Mouse (Mus musculus): Measurements from ENCODE around the gene Bivm. TPM values are rescaled to one million over a fixed set of nuclear protein-coding genes. Genes with fewer than 3 reads are reported as not detected.

Bivm gene
- total RNA-seq, 1 experiment from 2014 or later: 1.6 TPM

DNA sequence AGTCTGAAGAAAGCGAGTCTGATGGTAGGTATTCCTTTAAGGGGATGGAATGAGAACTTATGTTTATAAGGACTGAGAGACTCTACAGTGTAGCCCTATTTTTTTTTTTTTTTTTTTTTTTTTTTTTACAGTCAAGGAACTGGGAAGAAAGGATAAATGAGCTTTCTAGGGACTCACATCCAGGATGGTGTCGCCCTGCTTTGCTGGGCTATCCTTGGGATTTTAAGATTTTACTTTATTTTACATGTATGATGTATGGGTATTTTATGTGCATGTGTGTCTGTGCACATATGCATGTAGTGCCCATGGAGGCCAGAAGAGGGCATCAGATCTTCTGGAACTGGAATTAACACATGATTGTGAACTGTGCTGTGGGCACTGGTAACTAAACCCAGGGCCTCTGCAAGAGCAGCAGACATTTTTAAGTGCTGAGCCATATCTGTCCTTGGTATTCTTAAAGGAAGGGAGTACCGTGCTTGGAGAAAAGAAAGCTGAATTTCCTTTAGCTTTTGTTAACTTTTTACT is 49.2 kb downstream of the Bivm start:
- ATAC-seq (ENCODE audit: extremely low read depth, insufficient number of reproducible peaks, low FRiP score, poor library complexity, severe bottlenecking): no peak

DNA sequence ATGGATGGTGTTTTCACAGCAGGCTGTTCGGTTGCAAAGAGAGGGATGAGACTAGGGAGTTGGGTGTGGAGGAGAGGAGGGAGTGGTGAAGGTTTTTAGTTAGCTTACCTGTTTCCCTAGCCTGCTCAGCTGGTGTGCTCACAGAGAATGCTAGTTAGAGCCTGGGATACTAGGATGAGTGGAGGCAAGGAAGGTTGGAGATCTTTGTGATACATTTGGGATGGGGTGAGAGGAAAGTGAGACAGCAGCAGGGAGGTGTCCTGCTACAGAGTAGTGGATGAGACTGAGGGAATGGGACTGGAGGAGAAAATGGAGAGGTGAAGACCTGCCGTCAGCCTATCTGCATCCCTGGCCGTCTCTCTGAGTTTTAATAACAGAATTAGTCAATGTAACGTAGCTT is 53.9 kb downstream of the Bivm start:
- ATAC-seq (ENCODE audit: extremely low read depth, insufficient number of reproducible peaks, low FRiP score, poor library complexity, severe bottlenecking): no peak

DNA sequence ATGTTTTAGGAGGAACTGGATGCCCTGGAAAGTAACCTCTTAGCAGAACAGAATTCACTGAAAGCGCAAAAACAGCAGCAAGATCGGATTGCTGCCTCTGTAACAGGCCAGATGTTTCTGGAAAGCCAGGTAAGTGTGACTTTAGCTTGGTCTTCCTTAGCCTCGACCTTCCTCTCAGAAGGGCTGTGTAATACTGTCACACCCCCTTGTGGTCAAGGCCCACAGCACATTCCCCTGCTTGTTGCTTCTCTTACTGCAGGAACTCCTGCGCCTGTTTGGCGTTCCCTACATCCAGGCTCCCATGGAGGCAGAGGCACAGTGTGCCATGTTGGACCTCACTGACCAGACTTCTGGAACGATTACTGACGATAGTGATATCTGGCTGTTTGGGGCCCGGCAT is 55.1 kb downstream of the Bivm start:
- ATAC-seq (ENCODE audit: extremely low read depth, insufficient number of reproducible peaks, low FRiP score, poor library complexity, severe bottlenecking): no peak

DNA sequence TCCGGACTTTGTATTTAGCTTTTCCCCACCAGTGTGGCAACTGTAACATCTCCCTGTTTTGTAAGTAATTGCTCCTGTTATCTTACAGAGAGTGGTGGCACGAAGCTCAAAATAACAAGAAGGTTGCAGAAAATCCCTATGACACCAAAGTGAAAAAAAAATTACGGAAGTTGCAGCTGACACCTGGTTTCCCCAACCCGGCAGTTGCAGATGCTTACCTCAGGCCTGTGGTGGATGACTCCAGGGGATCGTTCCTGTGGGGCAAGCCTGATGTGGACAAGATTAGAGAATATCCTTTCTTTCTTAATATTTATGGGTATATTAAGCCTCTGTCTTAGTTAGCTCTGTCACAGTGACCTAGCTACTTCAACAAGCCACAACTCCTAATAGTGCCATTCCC is 59.3 kb downstream of the Bivm start:
- no peak for ATAC-seq (ENCODE audit: extremely low read depth, insufficient number of reproducible peaks, low FRiP score, poor library complexity, severe bottlenecking)

DNA sequence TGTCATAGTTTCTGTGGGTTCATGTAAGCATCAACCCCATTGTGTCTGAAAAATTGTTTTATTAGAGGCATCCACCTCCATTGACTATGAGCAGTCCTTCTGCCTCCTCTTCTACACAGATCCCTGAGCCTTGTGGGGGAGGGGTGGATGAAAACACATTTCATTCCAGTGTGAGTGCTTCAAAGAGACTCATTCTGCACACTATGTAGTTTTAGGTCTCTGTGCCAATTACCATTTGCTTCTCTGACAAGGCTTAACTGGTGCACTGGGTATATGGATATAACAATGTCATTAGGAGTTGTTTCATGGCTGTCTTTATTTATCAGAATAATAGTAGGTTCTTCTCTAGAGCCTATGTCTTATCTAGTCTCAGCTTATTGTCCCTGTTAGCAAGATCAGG is 67.6 kb downstream of the Bivm start:
- no peak for ATAC-seq (ENCODE audit: extremely low read depth, insufficient number of reproducible peaks, low FRiP score, poor library complexity, severe bottlenecking)

Other genes with a start within 250 kb of the Bivm start
- 84.8 and 100 TPM in 2 replicates for gene Tpp2, start 185.3 kb upstream of the Bivm start, total RNA-seq (2017)
- gene Mettl21c, start 98.9 kb upstream of the Bivm start, total RNA-seq (2017): 0.25 and 0.58 TPM in 2 replicates
- 0.81 and 0.86 TPM in 2 replicates for gene Gm8251, start 57.0 kb upstream of the Bivm start, total RNA-seq (2017)
- 18.2 and 19.0 TPM in 2 replicates for gene Tex30, start 16.5 kb upstream of the Bivm start, total RNA-seq (2017)
- gene Kdelc1, start 149 bp upstream of the Bivm start, total RNA-seq (2017): 1.2 and 2.3 TPM in 2 replicates
- gene Ercc5, start 28.8 kb downstream of the Bivm start, total RNA-seq (2017): 21.5 and 23.5 TPM in 2 replicates
- gene Mettl21e, start 100.0 kb downstream of the Bivm start, total RNA-seq (2017): not detected in 2 replicates